Mouse (Mus musculus) left cerebral cortex, adult 18-20 months (tissue): Measurements from ENCODE around the gene Gpr142. TPM values are rescaled to one million over a fixed set of nuclear protein-coding genes. Genes with fewer than 3 reads are reported as not detected.

Experiments used
- DNase-seq, 2 experiments: peaks; one replicate each; pipeline ENCODE4 v3.0.0; 2021 to 2022; ENCODE audit warnings: low spot score in 2 of 2, mixed read lengths in 1 of 2
- total RNA-seq, 2 experiments: library from RNA; stranded (reverse); gene quantifications; 2 replicates each; pipeline ENCODE4 v1.2.3; 2021

The Gpr142 gene
- total RNA-seq, 2 experiments from 2014 or later, result not detected

GRCm38 (mm10) chr11:114797981-114798380 is 743 bp upstream of the Gpr142 start:
- no peak for DNase-seq

GRCm38 (mm10) chr11:114801906-114802305 is 3.2 kb downstream of the Gpr142 start:
- DNase-seq, result no peak

- DNase-seq, result no peak
Observed at GRCm38 (mm10) chr11:114802540-114803267, 4.0 kb downstream of the Gpr142 start.

GRCm38 (mm10) chr11:114803990-114804389 is 5.3 kb downstream of the Gpr142 start:
- DNase-seq, result no peak

GRCm38 (mm10) chr11:114807025-114807424 is 8.3 kb downstream of the Gpr142 start:
- DNase-seq, result no peak

- DNase-seq, result no peak
Observed at GRCm38 (mm10) chr11:114807686-114808427, 9.1 kb downstream of the Gpr142 start.

GRCm38 (mm10) chr11:114809371-114809770 is 10.6 kb downstream of the Gpr142 start:
- DNase-seq, result no peak

- no peak for DNase-seq
Observed at GRCm38 (mm10) chr11:114810344-114810743, 11.6 kb downstream of the Gpr142 start.

GRCm38 (mm10) chr11:114812731-114813240 is 14.1 kb downstream of the Gpr142 start:
- DNase-seq, result peak; percentile 90 to 98

GRCm38 (mm10) chr11:114814873-114815592 is 16.3 kb downstream of the Gpr142 start:
- no peak for DNase-seq

GRCm38 (mm10) chr11:114816934-114817333 is 18.2 kb downstream of the Gpr142 start:
- DNase-seq, result no peak

GRCm38 (mm10) chr11:114818185-114818584 is 19.5 kb downstream of the Gpr142 start:
- DNase-seq, result no peak

GRCm38 (mm10) chr11:114819110-114819509 is 20.4 kb downstream of the Gpr142 start:
- DNase-seq, result no peak

- DNase-seq, result no peak
Observed at GRCm38 (mm10) chr11:114820444-114820843, 21.7 kb downstream of the Gpr142 start.

- no peak for DNase-seq
Observed at GRCm38 (mm10) chr11:114821325-114821724, 22.6 kb downstream of the Gpr142 start.

GRCm38 (mm10) chr11:114822727-114823126 is 24.0 kb downstream of the Gpr142 start:
- DNase-seq, result peak; percentile 81 to 90

GRCm38 (mm10) chr11:114823199-114823725 is 24.5 kb downstream of the Gpr142 start:
- DNase-seq, result no peak

GRCm38 (mm10) chr11:114826686-114827085 is 28.0 kb downstream of the Gpr142 start:
- no peak for DNase-seq

GRCm38 (mm10) chr11:114829499-114830432 is 31.0 kb downstream of the Gpr142 start:
- DNase-seq, result no peak

GRCm38 (mm10) chr11:114830433-114830773 is 31.7 kb downstream of the Gpr142 start:
- DNase-seq, result no peak
